Mouse (Mus musculus) c-Kit-positive CD71-negative TER-119-negative erythroid progenitor cells, embryonic 14.5 days (primary cell): ENCODE results near the gene Oma1.

Experiments
- DNase-seq: peaks from one replicate; pipeline ENCODE4 v3.0.0-alpha.2; 2013; ENCODE audit warnings: low read depth

Gene Oma1

DNA sequence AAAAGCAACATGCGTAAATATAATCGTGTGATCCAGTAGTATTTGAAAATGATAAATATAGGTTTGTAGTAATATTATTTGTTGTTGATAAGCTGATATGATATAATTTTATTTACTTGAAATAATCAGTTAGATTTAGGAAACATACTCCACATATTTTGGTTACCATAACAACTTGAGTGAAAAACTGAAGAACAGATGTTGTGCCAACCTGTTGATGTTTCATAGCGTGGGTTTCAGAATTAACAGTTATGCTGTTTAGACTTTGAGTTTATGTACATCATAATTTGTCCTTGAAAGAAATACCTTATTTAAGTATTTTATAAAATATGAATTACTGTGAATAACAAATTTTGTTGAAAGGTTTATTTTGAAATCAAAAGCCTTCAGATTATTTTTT lies 43.8 kb downstream of the Oma1 start:
- no peak for DNase-seq

GRCm38 (mm10) chr4:103358941-103359448 lies 45.4 kb downstream of the Oma1 start:
- no peak for DNase-seq

DNA sequence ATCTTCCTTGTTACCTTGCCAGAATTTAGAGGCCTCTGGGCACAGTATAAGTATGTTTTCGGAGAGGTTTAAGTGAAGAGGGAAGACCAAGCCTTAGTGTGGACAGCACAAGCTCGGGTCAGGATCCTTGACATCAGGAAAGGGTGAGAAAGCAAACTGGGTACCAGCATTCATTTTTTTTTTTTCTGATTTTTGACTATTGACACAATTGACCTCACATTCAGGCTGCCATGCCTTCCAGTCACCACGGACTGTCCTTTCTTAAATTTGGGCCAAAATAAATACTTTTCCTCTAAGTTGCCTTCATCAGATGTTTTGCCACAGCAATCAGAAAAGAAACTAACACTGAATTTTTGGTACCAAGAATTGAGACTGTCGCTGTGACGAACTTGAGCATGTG lies 68.6 kb downstream of the Oma1 start:
- no peak for DNase-seq

DNA sequence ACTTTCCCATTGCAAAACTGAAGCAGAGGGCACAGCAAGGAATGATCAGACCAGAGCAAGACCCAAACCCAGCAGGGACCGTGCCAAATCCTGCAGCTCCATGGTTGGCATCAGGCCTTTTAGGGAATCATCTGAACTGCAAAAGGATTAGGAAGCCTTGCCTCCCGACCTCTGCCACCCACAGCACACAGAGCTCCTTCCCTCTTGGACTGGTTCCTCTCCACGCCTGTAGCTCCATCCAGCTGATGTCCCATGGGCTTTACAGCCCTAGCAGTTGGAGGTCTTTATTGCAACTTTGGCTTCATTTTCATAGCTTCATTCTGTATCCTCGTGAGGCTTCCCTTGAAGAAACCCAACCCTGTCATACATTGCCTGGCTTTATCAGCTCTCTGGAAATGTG lies 71.4 kb downstream of the Oma1 start:
- DNase-seq = no peak

DNA sequence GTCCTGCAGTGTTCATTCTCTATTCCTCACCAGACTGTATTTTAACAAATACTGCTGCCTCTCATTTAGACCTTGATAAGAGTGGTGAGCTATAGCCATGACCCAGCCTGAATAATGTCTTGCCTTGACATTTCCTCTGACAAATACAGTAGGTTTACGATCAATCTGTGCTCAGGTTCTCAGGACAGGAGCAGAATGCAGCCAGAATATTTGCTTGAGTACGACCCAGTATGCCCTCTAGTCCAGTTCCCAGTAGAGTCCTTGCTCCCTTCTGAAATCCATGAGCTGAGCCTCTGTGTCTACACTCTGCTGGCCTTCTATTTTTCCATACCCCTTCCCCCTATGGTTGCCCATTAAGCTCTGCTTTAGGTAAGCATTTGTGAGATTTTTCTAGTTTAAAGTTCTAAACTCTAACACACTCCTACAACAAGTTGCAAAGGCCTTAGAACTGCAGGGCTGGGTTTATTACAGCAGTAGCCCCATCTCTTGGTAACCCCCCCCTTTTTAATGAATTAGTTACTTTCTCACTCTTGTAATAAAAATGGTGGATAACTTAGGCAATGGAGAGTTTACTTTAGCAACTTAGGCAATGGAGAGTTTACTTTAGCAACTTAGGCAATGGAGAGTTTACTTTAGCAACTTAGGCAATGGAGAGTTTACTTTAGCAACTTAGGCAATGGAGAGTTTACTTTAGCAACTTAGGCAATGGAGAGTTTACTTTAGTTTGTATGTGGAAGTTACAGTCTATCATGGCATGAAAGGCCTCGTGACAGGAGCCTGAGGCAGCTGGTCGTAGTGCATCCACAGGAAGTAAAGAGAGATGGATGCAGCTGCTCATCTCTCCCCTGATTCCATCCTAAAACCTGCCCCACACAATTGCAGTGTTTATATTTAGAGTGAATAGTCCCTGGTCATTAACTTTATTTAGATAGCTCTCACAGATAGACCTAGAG lies 72.5 kb downstream of the Oma1 start:
- DNase-seq = no peak

GRCm38 (mm10) chr4:103387292-103387691 lies 73.7 kb downstream of the Oma1 start:
- no peak for DNase-seq

DNA sequence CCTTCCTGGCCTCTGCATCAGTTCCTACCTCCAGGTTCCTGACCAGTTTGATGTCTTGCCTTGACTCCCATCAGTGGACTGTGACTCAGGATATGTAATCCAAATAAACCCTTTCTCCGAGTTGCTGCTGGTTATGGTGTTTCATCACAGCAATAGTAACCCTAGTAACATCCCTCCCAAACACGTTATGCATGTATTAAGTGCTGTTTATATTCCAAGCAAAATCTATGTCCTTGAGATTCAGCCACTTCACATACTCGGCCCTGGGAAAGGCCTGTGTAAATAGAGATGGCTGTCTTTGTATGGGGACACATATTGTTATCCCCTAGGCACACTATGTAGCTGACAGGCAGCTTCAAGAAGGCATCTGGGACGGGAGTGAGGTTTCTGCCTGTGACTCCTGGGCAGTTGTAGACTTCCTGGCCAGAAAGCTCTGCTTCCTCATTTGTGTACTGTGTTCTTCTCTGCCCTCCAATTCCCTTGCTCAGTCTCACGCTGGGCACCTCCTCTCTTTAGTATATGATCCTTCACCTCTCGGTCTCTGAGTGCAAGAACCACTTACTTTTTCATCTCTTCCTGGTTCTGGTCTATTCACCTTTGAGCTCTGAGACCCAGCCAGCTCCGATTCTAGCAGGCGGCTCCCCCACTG lies 75.0 kb downstream of the Oma1 start:
- no peak for DNase-seq

- no peak for DNase-seq
These were observed 76.0 kb downstream of the Oma1 start for GRCm38 (mm10) chr4:103389583-103389982.

GRCm38 (mm10) chr4:103390499-103390898 lies 76.9 kb downstream of the Oma1 start:
- no peak for DNase-seq

DNA sequence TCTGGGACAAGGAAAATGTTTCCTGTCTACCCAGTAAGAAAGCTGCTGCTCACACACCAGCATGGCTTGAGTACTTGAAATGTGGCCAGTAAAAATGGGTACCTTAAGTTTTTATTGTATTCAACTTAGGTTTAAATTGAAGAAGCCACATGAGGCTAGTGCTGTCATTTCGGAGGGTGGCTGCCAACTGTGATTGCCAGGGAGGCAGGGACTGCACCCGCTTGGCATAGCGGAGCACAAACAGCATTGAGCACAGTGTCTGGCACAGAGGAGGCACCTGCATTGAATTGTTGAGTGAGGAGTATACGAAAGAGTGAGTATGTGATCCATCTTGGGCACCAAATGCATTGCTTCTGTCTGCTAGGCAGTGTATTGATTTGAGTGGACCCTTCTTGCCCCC lies 81.5 kb downstream of the Oma1 start:
- DNase-seq = no peak

DNA sequence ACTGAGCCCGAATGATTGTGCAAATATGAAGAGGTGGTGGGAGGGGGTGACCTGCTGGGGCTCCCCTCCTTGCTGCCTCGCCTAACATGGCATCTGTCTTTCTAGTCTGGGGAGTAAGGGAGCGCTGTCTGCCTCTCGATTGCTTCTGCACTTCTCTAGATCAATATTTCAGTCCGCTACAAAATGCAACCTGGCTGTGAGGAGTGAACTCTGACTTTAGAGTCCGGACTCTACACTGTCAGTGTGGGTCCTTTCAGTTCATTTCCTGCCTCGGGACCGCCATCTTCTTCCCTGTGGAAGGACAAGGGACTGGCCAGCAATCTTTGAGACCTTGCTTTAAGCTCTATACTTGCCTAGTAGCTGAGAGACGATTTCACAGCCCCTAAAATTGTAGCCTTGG lies 82.3 kb downstream of the Oma1 start:
- DNase-seq = no peak

GRCm38 (mm10) chr4:103396876-103397275 lies 83.3 kb downstream of the Oma1 start:
- no peak for DNase-seq

GRCm38 (mm10) chr4:103402581-103402980 lies 89.0 kb downstream of the Oma1 start:
- no peak for DNase-seq

- DNase-seq = no peak
These were observed 91.7 kb downstream of the Oma1 start for GRCm38 (mm10) chr4:103405321-103405720.

GRCm38 (mm10) chr4:103410217-103410799 lies 96.7 kb downstream of the Oma1 start:
- no peak for DNase-seq
